Mouse (Mus musculus): Measurements from ENCODE around the gene Col4a5. TPM values are rescaled to one million over a fixed set of nuclear protein-coding genes. Genes with fewer than 3 reads are reported as not detected.

Gene Col4a5
- total RNA-seq (2021), result 10 to 100 TPM; 20.7 to 24.7 TPM
- 14.0 and 21.1 TPM in 2 replicates for polyA plus RNA-seq (2012; rRNA removed)
- long read RNA-seq, partial matches to known transcripts, result 2 of 3 reads
- long read RNA-seq, other reads (novel, unspliced or antisense), result 1 of 3 reads

DNA sequence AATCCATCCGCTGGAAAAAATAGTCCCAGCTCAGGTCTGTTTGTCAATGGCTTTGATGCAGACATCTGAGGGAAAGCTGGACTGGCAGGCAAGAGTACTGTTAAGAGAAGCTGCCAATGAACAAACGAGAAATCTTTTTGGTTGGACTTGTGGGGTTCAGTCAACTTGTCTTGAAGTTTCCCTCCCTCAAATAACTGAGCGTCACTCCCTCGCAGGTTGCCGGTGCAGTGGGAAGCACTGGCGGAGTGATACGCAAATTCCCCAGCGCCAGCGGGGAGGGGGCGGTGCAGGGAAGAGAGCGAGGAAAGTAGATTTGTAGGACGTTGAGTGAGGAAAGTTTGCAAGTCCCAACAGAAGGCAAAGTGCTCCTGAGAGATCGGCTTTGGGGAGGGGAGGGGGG, at the start of gene Col4a5:
TSS of gene Col4a5 (plus strand) at position 276 of the 400 bp plus-strand sequence.
- no peak for TF ChIP-seq CTCF (IDR thresholded peaks at IDR 0.05)
- TF ChIP-seq POLR2A (IDR thresholded peaks at IDR 0.05; ENCODE audit: insufficient read depth, low read depth, low read length), result 0 out of 2 replicates have a peak, but pooled peaks have one; percentile 44
- Histone ChIP-seq H3K27me3 (ENCODE audit: control insufficient read depth, insufficient read depth, low read length) (no peaks in the 10 kb centered on the region), H3K27ac (peak within 1 kb of the TSS; percentile 76), H3K4me3 (peak within 1 kb of the TSS; percentile 52), H3K79me2 (replicated peaks; ENCODE audit: control insufficient read depth, insufficient read depth, low read length) (no peaks in the 10 kb centered on the region), H3K9ac (ENCODE audit: low read depth, low read length) (peak within 1 kb of the TSS; percentile 83), H3K36me3 (ENCODE audit: control insufficient read depth, insufficient read depth, low read length) (no peaks in the 10 kb centered on the region), H3K4me1 (ENCODE audit: control insufficient read depth, insufficient read depth, low read length) (no peaks in the 10 kb centered on the region)
- 15% methylated on average over 13 of the region's 13 CpGs for WGBS
- intact Hi-C loops (cut with DNase I), result loop anchor here (5.0 kb wide), 1 partner anchor 57 kb away; no protein-coding TSS in a partner anchor
- DNase-seq, result peak; percentile 55 to 64

DNA sequence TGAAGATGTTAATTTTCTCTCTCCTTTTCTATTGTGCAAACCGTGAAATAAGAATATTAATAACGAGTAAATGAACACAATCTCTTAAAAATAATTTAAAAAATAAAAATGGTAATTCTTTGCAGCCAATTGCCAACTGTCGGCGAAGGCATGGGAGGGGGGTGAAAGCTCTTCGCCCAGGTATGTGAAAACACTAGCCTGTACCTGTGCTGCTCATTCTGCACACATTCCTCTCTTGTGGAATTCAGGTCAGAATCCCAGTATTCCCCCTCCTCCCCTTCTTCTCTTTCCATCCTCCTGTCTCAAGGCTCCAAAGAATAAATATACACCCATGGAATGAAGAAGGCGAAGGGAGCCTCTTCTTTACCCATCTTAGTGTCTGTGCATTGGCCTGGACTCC, 38.4 kb upstream of the Col4a5 start:
- Histone ChIP-seq H3K27ac (no peak overlapping the region), H3K4me1 (ENCODE audit: control insufficient read depth, insufficient read depth, low read length) (no peaks in the 10 kb centered on the region), H3K9ac (ENCODE audit: low read depth, low read length) (no peak overlapping the region), H3K4me3 (no peak overlapping the region), H3K36me3 (ENCODE audit: control insufficient read depth, insufficient read depth, low read length) (no peaks in the 10 kb centered on the region), H3K27me3 (ENCODE audit: control insufficient read depth, insufficient read depth, low read length) (no peaks in the 10 kb centered on the region), H3K79me2 (replicated peaks; ENCODE audit: control insufficient read depth, insufficient read depth, low read length) (no peaks in the 10 kb centered on the region)
- no peak for TF ChIP-seq EP300 (IDR thresholded peaks at IDR 0.05; ENCODE audit: insufficient read depth, low read depth, low read length)
- no peak for TF ChIP-seq CTCF (IDR thresholded peaks at IDR 0.05)
- TF ChIP-seq POLR2A (IDR thresholded peaks at IDR 0.05; ENCODE audit: insufficient read depth, low read depth, low read length), result no peak
- intact Hi-C loops (cut with DNase I), result no loop called here
- no peak for DNase-seq
- 84% methylated on average over 6 of the region's 6 CpGs for WGBS

GRCm38 (mm10) chrX:141439423-141439822, 35.8 kb upstream of the Col4a5 start:
- no peaks in the 10 kb centered on the region for H3K4me1 ChIP-seq (ENCODE audit: control insufficient read depth, insufficient read depth, low read length)
- DNase-seq, result no peak
- H3K36me3 ChIP-seq (ENCODE audit: control insufficient read depth, insufficient read depth, low read length), result no peaks in the 10 kb centered on the region
- TF ChIP-seq POLR2A (IDR thresholded peaks at IDR 0.05; ENCODE audit: insufficient read depth, low read depth, low read length) (no peak), CTCF (IDR thresholded peaks at IDR 0.05) (no peak), EP300 (IDR thresholded peaks at IDR 0.05; ENCODE audit: insufficient read depth, low read depth, low read length) (no peak)
- WGBS, result 44% methylated on average over 2 of the region's 2 CpGs
- H3K79me2 ChIP-seq (replicated peaks; ENCODE audit: control insufficient read depth, insufficient read depth, low read length), result no peaks in the 10 kb centered on the region
- no peak overlapping the region for H3K27ac ChIP-seq
- no peaks in the 10 kb centered on the region for H3K27me3 ChIP-seq (ENCODE audit: control insufficient read depth, insufficient read depth, low read length)
- no peak overlapping the region for H3K9ac ChIP-seq (ENCODE audit: low read depth, low read length)
- H3K4me3 ChIP-seq, result no peak overlapping the region
- intact Hi-C loops (cut with DNase I), result no loop called here

- DNase-seq, result no peak
- Histone ChIP-seq H3K9ac (ENCODE audit: low read depth, low read length) (no peak overlapping the region), H3K4me1 (ENCODE audit: control insufficient read depth, insufficient read depth, low read length) (no peaks in the 10 kb centered on the region), H3K36me3 (ENCODE audit: control insufficient read depth, insufficient read depth, low read length) (no peaks in the 10 kb centered on the region), H3K27me3 (ENCODE audit: control insufficient read depth, insufficient read depth, low read length) (no peaks in the 10 kb centered on the region), H3K79me2 (replicated peaks; ENCODE audit: control insufficient read depth, insufficient read depth, low read length) (no peaks in the 10 kb centered on the region), H3K4me3 (no peak overlapping the region), H3K27ac (no peak overlapping the region)
- intact Hi-C loops (cut with DNase I), result no loop called here
- TF ChIP-seq POLR2A (IDR thresholded peaks at IDR 0.05; ENCODE audit: insufficient read depth, low read depth, low read length), result no peak
- no peak for TF ChIP-seq EP300 (IDR thresholded peaks at IDR 0.05; ENCODE audit: insufficient read depth, low read depth, low read length)
- 84% methylated on average over 1 of the region's 1 CpGs for WGBS
These were observed 27.2 kb upstream of the Col4a5 start for GRCm38 (mm10) chrX:141447936-141448335.

- Histone ChIP-seq H3K27ac (no peak within 1 kb of the TSS; the same call in 1 of the 2 replicates), H3K4me3 (peak within 1 kb of the TSS; percentile 52)
- 15% methylated on average over 16 of the region's 16 CpGs for WGBS
These were observed 1.5 kb upstream of the Col4a5 start, which contains the start of gene Col4a6 for GRCm38 (mm10) chrX:141473470-141474302. TSS of gene Col4a6 (minus strand) at chrX:141474076.

More at GRCm38 (mm10) chrX:141473470-141474302, 1.5 kb upstream of the Col4a5 start, which contains the start of gene Col4a6:
- no peaks in the 10 kb centered on the region for H3K36me3 ChIP-seq (ENCODE audit: control insufficient read depth, insufficient read depth, low read length)
- intact Hi-C loops (cut with DNase I), result no loop called here
- TF ChIP-seq CTCF (IDR thresholded peaks at IDR 0.05) (no peak), EP300 (IDR thresholded peaks at IDR 0.05; ENCODE audit: insufficient read depth, low read depth, low read length) (no peak), POLR2A (IDR thresholded peaks at IDR 0.05; ENCODE audit: insufficient read depth, low read depth, low read length) (no peak)
- H3K27me3 ChIP-seq (ENCODE audit: control insufficient read depth, insufficient read depth, low read length), result no peaks in the 10 kb centered on the region
- DNase-seq, result peak; percentile 12 to 21
- peak within 1 kb of the TSS; percentile 15; the same call in 1 of the 2 replicates for H3K9ac ChIP-seq (ENCODE audit: low read depth, low read length)
- H3K4me1 ChIP-seq (ENCODE audit: control insufficient read depth, insufficient read depth, low read length), result no peaks in the 10 kb centered on the region
- no peaks in the 10 kb centered on the region for H3K79me2 ChIP-seq (replicated peaks; ENCODE audit: control insufficient read depth, insufficient read depth, low read length)
